Mouse (Mus musculus): Measurements from ENCODE around the gene Socs2. TPM values are rescaled to one million over a fixed set of nuclear protein-coding genes. Genes with fewer than 3 reads are reported as not detected.

Gene Socs2
- total RNA-seq, 2 experiments from 2014 or later = 34.7 to 42.2 TPM

GRCm38 (mm10) chr10:95426207-95427115, 9.5 kb upstream of the Socs2 start:
- DNase-seq (ENCODE audit: extremely low spot score in 1 of 2, low spot score in 1 of 2) = no peak

GRCm38 (mm10) chr10:95422681-95423080, 5.7 kb upstream of the Socs2 start:
- DNase-seq (ENCODE audit: extremely low spot score in 1 of 2, low spot score in 1 of 2) = no peak

- no peak for DNase-seq (ENCODE audit: extremely low spot score in 1 of 2, low spot score in 1 of 2)
Measured at GRCm38 (mm10) chr10:95420284-95420683, 3.3 kb upstream of the Socs2 start.

GRCm38 (mm10) chr10:95419726-95420125, 2.7 kb upstream of the Socs2 start:
- DNase-seq (ENCODE audit: extremely low spot score in 1 of 2, low spot score in 1 of 2) = no peak

- no peak for DNase-seq (ENCODE audit: extremely low spot score in 1 of 2, low spot score in 1 of 2)
Measured at GRCm38 (mm10) chr10:95418631-95419030, 1.7 kb upstream of the Socs2 start.

GRCm38 (mm10) chr10:95417496-95418236, 686 bp upstream of the Socs2 start:
- peak; percentile 34 to 65 for DNase-seq (ENCODE audit: extremely low spot score in 1 of 2, low spot score in 1 of 2)

GRCm38 (mm10) chr10:95416361-95416684, 657 bp downstream of the Socs2 start:
- no peak for DNase-seq (ENCODE audit: extremely low spot score in 1 of 2, low spot score in 1 of 2)

- peak; percentile 17 to 35 for DNase-seq (ENCODE audit: extremely low spot score in 1 of 2, low spot score in 1 of 2)
Measured at GRCm38 (mm10) chr10:95415533-95416360, 1.2 kb downstream of the Socs2 start.

- DNase-seq (ENCODE audit: extremely low spot score in 1 of 2, low spot score in 1 of 2) = no peak
Measured at GRCm38 (mm10) chr10:95415159-95415532, 1.8 kb downstream of the Socs2 start.

GRCm38 (mm10) chr10:95414316-95415158, 2.4 kb downstream of the Socs2 start:
- DNase-seq (ENCODE audit: extremely low spot score in 1 of 2, low spot score in 1 of 2) = peak; percentile 20 to 31

GRCm38 (mm10) chr10:95411139-95411538, 5.8 kb downstream of the Socs2 start:
- DNase-seq (ENCODE audit: extremely low spot score in 1 of 2, low spot score in 1 of 2) = no peak

- DNase-seq (ENCODE audit: extremely low spot score in 1 of 2, low spot score in 1 of 2) = no peak
Measured at GRCm38 (mm10) chr10:95410709-95411108, 6.3 kb downstream of the Socs2 start.

- DNase-seq (ENCODE audit: extremely low spot score in 1 of 2, low spot score in 1 of 2) = no peak
Measured at GRCm38 (mm10) chr10:95410209-95410608, 6.8 kb downstream of the Socs2 start.

- DNase-seq (ENCODE audit: extremely low spot score in 1 of 2, low spot score in 1 of 2) = no peak
Measured at GRCm38 (mm10) chr10:95409149-95409548, 7.8 kb downstream of the Socs2 start.

- no peak for DNase-seq (ENCODE audit: extremely low spot score in 1 of 2, low spot score in 1 of 2)
Measured at GRCm38 (mm10) chr10:95408487-95408886, 8.5 kb downstream of the Socs2 start.

- DNase-seq (ENCODE audit: extremely low spot score in 1 of 2, low spot score in 1 of 2) = no peak
Measured at GRCm38 (mm10) chr10:95407541-95408160, 9.3 kb downstream of the Socs2 start.

- DNase-seq (ENCODE audit: extremely low spot score in 1 of 2, low spot score in 1 of 2) = no peak
Measured at GRCm38 (mm10) chr10:95404774-95405173, 12.2 kb downstream of the Socs2 start.

- DNase-seq (ENCODE audit: extremely low spot score in 1 of 2, low spot score in 1 of 2) = no peak
Measured at GRCm38 (mm10) chr10:95399689-95400354, 17.2 kb downstream of the Socs2 start.

- DNase-seq (ENCODE audit: extremely low spot score in 1 of 2, low spot score in 1 of 2) = no peak
Measured at GRCm38 (mm10) chr10:95398489-95398888, 18.5 kb downstream of the Socs2 start.

Data from layer of hippocampus, postnatal 25 days (tissue).